Mouse (Mus musculus): ENCODE results near the gene Crb1.

DNA sequence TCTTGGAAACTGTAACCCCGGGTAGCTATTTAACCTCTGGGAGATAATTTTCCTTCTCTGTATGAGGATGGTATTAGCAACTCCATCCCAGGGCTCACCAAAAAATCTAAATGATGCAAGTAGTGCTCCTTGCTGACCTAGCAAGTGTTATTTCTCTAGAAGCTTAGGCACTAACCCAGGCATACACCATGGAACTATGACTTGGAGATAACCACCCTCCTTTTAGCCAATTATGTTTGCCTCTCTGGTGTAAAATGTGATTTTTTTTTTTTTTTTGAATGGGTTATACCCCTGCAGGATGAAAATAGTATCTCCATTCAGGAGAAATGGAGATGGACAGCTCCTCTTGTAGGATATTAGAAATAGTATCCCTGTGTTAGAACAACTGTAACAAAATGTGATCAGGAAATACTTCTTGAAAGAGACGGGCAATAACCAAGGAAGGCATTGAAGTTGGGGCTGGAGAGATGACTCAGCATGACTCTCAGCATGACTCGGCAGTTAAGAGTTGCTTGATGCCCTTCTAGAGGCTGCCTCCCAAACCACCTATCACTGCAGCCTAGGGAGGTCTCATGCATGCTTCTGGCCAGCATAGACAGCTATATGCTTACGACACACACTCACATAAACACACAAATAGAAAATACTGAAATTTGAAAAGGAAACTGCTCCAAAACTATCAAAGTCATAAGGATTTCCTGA is 100.1 kb downstream of the Crb1 start:
- TF ChIP-seq CTCF (IDR thresholded peaks at IDR 0.05; ENCODE audit: low read depth, low read length) (no peak), POLR2A (IDR thresholded peaks at IDR 0.05; ENCODE audit: insufficient read depth, low read length) (no peak)
